Mouse (Mus musculus) bone marrow, adult 2 months (tissue): ENCODE measurements at regions not wholly inside any gene's neighbourhood (a gene's known extent, or its start where the extent isn't known, plus 50 kb on each side); places are given as distances from the start of the nearest gene placed in this dataset.

Source experiments
- H3K27ac ChIP-seq: fragments of 200-500 bp; 2 replicates; pipeline ENCODE4 v1.5.1; 2012; ENCODE audit warnings: low read depth, mild to moderate bottlenecking, control low read depth, inconsistent platforms, low read length; ENCODE audit not compliant: control insufficient read depth, poor library complexity, insufficient read depth
- H3K4me1 ChIP-seq: fragments of 200-500 bp; 2 replicates; pipeline ENCODE4 v1.6.1; 2011; ENCODE audit warnings: low read length; ENCODE audit not compliant: control insufficient read depth, insufficient read depth
- H3K4me3 ChIP-seq: fragments of 200-500 bp; replicated peaks from 2 replicates; pipeline ENCODE3; 2011; ENCODE audit warnings: mild to moderate bottlenecking, low read depth, low read length, control low read depth; ENCODE audit not compliant: control insufficient read depth
- CTCF ChIP-seq: fragments of 200-500 bp; IDR thresholded peaks from 2 replicates; pipeline ENCODE4 v1.5.1; 2011; ENCODE audit warnings: low read length, control low read depth; ENCODE audit not compliant: control insufficient read depth, insufficient read depth
- POLR2A ChIP-seq: fragments of 200-500 bp; IDR thresholded peaks from 2 replicates; pipeline ENCODE4 v1.6.1; 2011; ENCODE audit warnings: low read depth, mild to moderate bottlenecking, control low read depth, low read length, borderline replicate concordance; ENCODE audit not compliant: control insufficient read depth
- WGBS: fragments of 180-500 bp; shearing (Covaris S2); methylation state at CpG from one replicate; pipeline ENCODE4 v1.1.7; 2018; 5-methylcytosine and 5-hydroxymethylcytosine counted together

DNA sequence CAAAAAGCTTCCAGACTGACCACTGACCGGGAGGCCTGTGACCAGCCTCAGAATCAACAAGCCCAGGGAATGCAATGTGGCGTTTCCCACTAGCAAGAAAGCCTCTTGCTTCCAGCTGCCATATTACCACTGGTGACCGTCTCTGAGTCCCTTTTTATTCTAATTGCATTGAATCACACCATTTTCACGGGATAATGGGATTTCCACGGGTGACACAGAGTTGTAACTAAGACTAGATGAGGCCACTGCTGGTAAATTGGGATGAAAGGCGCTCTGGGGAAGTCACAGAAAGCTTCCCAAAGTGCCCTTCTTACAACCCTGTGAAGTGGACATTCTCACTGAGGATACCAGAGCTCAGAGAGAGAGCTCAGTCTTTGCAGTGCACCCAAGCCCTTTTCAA is 107.4 kb downstream of the Mrm1 start:
- H3K27ac ChIP-seq, result no peak overlapping the region
- 62% methylated on average over 6 of the region's 6 CpGs for WGBS
- no peaks in the 10 kb centered on the region for H3K4me1 ChIP-seq
- TF ChIP-seq CTCF (no peak), POLR2A (no peak)
- H3K4me3 ChIP-seq, result no peak overlapping the region

DNA sequence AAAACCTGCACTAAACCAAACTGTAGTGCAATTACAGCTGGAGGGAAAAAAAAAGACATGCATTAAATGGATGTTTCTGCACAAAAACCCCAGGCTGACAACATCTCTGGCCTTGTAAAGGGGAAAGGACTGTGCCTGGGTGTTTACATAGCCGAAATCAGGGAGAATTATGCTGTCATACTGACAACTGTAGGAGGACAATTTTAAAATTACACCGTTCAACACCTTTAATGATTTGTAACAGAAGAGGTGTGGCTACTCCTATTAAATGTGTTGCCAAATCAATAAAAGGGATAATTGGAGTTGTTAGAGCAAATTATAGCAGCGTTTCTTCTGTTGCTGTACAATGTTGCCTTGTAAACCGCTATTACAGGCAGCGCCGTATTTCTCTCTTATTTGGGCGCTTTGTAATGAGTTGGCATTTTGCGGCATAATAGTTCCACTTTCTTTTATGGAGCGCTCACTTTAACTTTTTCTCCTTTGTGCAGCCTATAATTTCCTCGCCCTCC is 111.0 kb downstream of the Mrm1 start:
- TF ChIP-seq POLR2A (no peak), CTCF (no peak)
- 69% methylated on average over 10 of the region's 10 CpGs for WGBS
- Histone ChIP-seq H3K27ac (no peak overlapping the region), H3K4me1 (no peaks in the 10 kb centered on the region), H3K4me3 (no peak overlapping the region)

DNA sequence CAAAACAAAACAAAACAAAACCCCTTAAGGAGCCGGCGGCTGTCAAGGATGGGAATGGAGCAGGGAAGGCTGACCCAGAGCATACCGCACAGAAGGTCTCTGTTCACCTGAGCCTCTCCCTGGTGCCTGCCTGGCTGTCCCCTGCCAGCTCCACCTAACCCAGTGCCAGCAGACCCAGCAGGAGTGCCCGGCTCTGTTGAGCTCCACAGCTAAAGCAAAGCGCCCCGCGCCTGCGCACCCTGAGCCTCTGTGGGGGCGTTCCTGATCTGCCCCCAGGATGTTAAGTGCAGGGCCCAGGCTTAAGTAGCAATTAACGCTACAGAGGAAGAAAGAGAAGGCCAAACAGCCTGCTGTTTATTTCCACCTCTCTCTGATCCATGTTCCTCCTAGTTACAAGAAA is 111.5 kb downstream of the Mrm1 start:
- H3K4me1 ChIP-seq, result no peaks in the 10 kb centered on the region
- no peak overlapping the region for H3K27ac ChIP-seq
- H3K4me3 ChIP-seq, result no peak overlapping the region
- no peak for TF ChIP-seq POLR2A
- TF ChIP-seq CTCF, result no peak
- WGBS, result 24% methylated on average over 10 of the region's 10 CpGs

DNA sequence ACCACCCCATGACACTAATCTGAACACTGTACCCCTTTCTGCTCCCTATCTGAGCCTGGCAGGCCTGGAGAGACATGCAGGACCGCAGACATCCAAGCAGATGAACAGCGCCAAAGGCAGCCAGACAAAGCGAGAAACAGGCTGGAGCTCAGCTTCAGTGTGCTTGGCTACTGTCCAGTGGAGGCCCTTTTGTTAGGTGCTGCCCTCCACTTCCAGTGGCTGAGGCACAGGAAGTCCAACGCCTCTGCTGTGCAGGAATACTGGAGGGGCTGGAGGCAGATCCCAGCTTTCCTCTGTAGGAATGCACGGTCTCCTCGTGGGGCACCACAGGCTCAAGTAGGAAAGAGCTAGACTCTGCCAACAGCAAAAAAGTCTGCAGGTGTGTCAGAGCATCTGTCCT is 112.6 kb downstream of the Mrm1 start:
- H3K4me3 ChIP-seq, result no peak overlapping the region
- WGBS, result 55% methylated on average over 6 of the region's 6 CpGs
- no peak for TF ChIP-seq CTCF
- no peak for TF ChIP-seq POLR2A
- no peaks in the 10 kb centered on the region for H3K4me1 ChIP-seq
- H3K27ac ChIP-seq, result no peak overlapping the region

DNA sequence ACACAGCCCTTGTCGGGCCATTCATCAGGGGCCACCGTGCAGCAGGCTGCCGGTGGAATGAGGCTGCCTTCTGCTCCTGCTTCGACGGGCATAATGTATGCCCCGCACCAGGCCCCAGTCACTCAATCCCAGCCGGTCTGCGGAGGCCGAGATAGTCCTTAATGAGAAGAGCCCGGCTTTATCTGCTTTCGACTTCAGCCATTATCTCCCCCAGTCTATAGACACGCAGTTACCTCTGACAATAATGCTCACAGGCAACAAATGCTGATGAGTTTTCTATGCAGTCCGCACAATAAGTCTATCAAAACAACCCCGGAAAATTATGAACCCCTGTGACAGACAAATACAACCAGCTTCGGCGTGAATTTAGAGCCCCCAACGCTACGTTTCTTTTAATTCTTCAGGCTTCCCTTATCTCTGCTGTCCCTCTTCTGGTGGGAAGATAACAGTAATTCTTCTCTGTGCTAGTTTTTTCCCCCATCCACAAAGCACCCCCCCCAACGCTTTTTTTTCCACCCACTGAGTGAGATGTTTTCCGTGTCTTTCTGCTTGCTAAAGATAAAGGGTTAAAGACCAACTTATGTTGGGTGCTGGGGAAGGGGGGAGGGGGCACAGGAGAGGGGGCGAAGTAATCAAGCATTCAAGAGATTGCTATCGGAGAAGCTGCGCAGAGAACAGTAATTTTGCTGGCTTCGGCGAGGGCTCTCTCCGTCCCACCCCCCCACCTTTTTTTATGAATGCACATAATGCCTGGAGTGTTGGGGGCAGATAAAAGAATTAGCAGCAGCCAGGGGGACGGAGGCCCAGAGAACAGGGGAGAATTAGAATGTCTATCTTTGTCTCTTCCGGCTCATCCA is 117.8 kb downstream of the Mrm1 start:
- TF ChIP-seq POLR2A (no peak), CTCF (no peak)
- 11% methylated on average over 28 of the region's 28 CpGs for WGBS
- Histone ChIP-seq H3K27ac (no peak overlapping the region), H3K4me3 (no peak overlapping the region), H3K4me1 (no peaks in the 10 kb centered on the region)

DNA sequence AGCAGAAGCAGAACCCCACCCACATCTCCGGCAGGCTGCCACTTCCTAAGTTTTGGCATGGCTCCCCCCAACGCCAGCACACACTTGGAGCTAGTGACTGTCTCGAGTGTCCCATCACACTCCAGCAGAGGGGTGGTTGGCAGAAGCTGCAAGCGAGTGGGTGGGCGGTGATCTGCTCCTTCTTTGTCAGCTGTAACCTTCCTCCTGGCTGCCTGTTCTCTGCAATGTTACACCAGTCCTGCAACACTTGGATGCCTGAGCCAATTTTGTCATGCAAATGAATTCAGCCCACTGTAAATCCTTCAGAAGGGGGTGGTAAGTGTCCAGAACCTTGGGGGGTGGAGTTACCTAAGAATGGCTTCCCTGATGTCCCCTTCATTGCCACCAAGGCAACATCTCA is 121.8 kb downstream of the Mrm1 start:
- 38% methylated on average over 5 of the region's 5 CpGs for WGBS
- Histone ChIP-seq H3K4me3 (no peak overlapping the region), H3K27ac (no peak overlapping the region), H3K4me1 (peaks cover 1% of the 10 kb centered on the region; the same call in 1 of the 2 replicates)
- TF ChIP-seq CTCF (no peak), POLR2A (no peak)

DNA sequence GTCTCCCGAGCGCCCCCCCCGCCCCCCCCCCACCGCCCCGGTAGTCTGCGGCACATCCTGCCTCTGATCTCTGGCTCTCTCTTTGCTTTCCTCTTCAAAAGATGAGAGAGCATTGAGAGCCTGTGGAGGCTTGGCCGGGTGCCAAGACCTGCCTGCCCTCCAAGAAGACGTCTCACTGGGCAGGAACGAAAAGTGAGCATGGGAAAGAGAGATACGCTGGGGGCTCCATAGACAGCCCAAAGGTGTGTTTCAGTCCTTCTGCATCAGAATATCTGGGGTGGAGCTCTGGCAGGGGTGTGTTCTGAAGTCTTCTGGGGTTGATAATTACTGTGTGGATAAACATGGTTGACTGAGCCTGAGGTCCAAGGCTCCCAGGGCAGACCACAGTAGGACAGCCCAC is 126.7 kb downstream of the Mrm1 start:
- H3K27ac ChIP-seq, result no peak overlapping the region
- H3K4me3 ChIP-seq, result no peak overlapping the region
- WGBS, result 20% methylated on average over 10 of the region's 10 CpGs

DNA sequence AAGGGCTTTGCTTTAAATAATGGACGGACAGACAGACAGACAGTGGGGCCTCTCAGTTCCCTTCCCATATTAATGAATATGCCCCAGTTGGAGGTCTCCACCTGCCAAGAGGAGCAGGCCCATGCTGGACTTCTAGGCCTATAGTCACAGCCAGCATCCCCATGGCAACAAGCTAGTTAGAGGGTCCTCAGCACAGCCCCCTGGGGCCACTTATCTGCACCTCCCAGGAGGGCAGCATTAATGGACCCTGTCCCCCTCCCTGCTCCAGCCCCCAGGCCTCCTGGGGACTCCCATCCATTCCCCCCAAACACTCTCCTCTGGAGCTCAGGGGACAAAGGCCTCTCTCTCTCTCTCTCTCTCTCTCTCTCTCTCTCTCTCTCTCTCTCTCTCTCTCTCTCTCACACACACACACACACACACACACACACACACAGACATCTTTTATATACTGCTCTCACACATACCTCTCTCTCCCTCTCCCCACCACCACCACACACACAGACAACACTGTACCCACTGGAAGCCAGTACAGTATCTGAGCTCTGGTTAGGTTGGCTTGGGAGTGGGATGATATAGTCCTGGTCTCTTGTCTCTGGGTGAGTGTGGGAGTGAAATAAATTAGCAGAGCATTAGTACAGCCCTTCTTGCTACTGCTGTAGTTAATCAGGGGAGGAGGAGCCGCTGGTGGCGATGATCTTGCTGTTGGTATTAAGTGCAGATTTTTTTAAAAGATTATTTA is 127.7 kb downstream of the Mrm1 start:
- no peak overlapping the region for H3K27ac ChIP-seq
- H3K4me3 ChIP-seq, result no peak overlapping the region
- 59% methylated on average over 3 of the region's 3 CpGs for WGBS
- H3K4me1 ChIP-seq, result peaks cover 1% of the 10 kb centered on the region; the same call in 1 of the 2 replicates
- TF ChIP-seq CTCF, result no peak
- no peak for TF ChIP-seq POLR2A

More for the DNA sequence above, 126.7 kb downstream of the Mrm1 start:
- TF ChIP-seq CTCF (no peak), POLR2A (no peak)
- peaks cover 1% of the 10 kb centered on the region; the same call in 1 of the 2 replicates for H3K4me1 ChIP-seq
